Mouse (Mus musculus): ENCODE data around the gene Elovl7.

- TF ChIP-seq MAX (IDR thresholded peaks at IDR 0.05) (no peak), CTCF (IDR thresholded peaks at IDR 0.05; ENCODE audit: control insufficient read depth, insufficient read depth, insufficient read length) (no peak), MYOD1 (IDR thresholded peaks at IDR 0.05; ENCODE audit: control insufficient read depth, insufficient read length, low read depth) (no peak), USF1 (IDR thresholded peaks at IDR 0.05; ENCODE audit: low read depth) (no peak), FOSL1 (IDR thresholded peaks at IDR 0.05; ENCODE audit: insufficient read depth, low read length, poor library complexity, severe bottlenecking) (no peak), CEBPB (IDR thresholded peaks at IDR 0.05; ENCODE audit: low read depth) (no peak)
Measured at GRCm38 (mm10) chr13:108289436-108289835, 75.2 kb downstream of the Elovl7 start.

Measured in C2C12 (cell line).